Mouse (Mus musculus): ENCODE results near the gene Slc25a39. TPM values are rescaled to one million over a fixed set of nuclear protein-coding genes. Genes with fewer than 3 reads are reported as not detected.

Gene Slc25a39
- polyA plus RNA-seq, 1 experiment = 407 TPM

DNA sequence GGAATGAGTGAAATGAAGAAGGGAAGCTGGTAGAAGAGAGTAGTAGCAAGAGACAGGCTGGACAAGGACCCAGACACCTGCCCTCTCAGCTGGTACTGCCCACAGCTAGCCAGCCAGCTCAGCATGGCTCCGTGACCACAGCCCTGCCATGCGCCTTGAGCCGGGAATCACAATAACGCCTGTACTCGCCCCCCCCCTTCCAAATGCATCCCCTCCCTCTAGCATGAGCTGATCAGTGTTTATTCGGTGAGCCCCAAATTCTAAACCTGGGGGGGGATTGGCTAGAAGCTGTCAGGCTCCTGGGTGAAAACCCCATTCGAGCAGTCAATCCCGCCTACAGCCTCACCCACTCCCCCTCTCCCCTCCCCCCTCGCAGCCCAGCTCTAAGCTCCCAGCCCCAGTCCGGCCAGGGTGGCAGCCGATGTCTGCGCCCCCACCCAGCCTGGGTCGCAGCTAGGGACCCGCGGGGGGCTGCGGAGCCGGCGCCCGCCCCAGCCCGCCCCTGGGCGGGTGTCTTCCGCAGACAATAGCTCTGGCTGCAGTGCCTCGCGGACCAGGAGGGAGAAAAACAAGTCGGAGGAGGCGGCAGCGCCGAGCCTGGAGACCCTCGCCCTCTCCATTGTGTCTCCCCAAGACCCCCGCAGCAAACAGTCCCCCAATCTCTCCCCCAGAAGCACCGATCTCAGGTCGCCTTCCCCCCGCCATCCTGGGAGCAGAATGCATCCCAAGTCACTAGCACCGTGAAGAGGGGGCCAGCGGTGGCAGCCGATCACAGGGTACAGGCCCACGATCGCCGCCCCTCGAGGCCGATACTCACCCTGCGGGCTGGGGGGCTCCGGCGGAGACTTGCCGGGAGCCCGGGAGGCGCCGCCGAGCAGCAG is 39.1 kb upstream of the Slc25a39 start:
- H3K27ac ChIP-seq (ENCODE audit: insufficient read depth, low read length) = no peak overlapping the region
- H3K36me3 ChIP-seq (ENCODE audit: control insufficient read depth, insufficient read depth, low read length) = no peaks in the 10 kb centered on the region
- H3K4me3 ChIP-seq (ENCODE audit: extremely low read depth, insufficient read depth, insufficient read length) = peak overlapping the region; percentile 54
- H3K27me3 ChIP-seq (ENCODE audit: control insufficient read depth, insufficient read depth, low read length) = peaks cover 19% of the 10 kb centered on the region
- no peak for DNase-seq (ENCODE audit: low read depth in 1 of 2, low spot score in 2 of 2)
- TF ChIP-seq CTCF (IDR thresholded peaks at IDR 0.05; ENCODE audit: extremely low read depth, insufficient read depth, insufficient read length, insufficient replicate concordance) (no peak), POLR2A (IDR thresholded peaks at IDR 0.05; ENCODE audit: low read depth, low read length) (no peak)
- H3K4me1 ChIP-seq (ENCODE audit: control insufficient read depth, insufficient read depth, insufficient read length) = peaks cover 6% of the 10 kb centered on the region; the same call in 1 of the 2 replicates
- 3% methylated on average over 45 of the region's 49 CpGs for WGBS

DNA sequence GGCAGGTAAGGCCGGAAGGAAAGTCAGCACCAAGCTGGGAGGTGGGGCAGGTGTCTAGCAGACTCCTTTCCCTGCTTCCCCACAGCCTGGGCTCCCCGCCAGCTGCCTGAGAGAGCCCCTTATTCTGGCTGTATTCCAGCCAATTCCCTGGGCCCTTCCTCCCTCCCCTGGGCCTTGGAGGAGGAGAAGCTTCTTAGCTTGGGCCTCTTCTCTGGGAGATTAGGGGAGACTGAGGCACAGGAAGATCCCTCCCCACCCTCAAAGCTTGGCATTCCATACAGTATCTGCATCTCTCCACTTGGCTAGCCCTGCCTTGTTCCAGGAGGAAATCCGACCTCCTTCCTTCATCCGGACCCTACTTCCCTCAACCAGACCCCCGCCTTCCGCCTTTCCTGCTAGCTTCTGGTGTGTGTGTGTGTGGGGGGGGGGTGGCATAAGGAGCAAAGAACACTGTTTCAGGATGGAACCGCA is 38.2 kb upstream of the Slc25a39 start:
- Histone ChIP-seq H3K36me3 (ENCODE audit: control insufficient read depth, insufficient read depth, low read length) (no peaks in the 10 kb centered on the region), H3K4me3 (ENCODE audit: extremely low read depth, insufficient read depth, insufficient read length) (no peak overlapping the region), H3K4me1 (ENCODE audit: control insufficient read depth, insufficient read depth, insufficient read length) (peaks cover 6% of the 10 kb centered on the region; the same call in 1 of the 2 replicates), H3K27ac (ENCODE audit: insufficient read depth, low read length) (no peak overlapping the region), H3K27me3 (ENCODE audit: control insufficient read depth, insufficient read depth, low read length) (peaks cover 19% of the 10 kb centered on the region)
- 61% methylated on average over 7 of the region's 7 CpGs for WGBS
- no peak for TF ChIP-seq POLR2A (IDR thresholded peaks at IDR 0.05; ENCODE audit: low read depth, low read length)
- TF ChIP-seq CTCF (IDR thresholded peaks at IDR 0.05; ENCODE audit: extremely low read depth, insufficient read depth, insufficient read length, insufficient replicate concordance) = no peak
- no peak for DNase-seq (ENCODE audit: low read depth in 1 of 2, low spot score in 2 of 2)

DNA sequence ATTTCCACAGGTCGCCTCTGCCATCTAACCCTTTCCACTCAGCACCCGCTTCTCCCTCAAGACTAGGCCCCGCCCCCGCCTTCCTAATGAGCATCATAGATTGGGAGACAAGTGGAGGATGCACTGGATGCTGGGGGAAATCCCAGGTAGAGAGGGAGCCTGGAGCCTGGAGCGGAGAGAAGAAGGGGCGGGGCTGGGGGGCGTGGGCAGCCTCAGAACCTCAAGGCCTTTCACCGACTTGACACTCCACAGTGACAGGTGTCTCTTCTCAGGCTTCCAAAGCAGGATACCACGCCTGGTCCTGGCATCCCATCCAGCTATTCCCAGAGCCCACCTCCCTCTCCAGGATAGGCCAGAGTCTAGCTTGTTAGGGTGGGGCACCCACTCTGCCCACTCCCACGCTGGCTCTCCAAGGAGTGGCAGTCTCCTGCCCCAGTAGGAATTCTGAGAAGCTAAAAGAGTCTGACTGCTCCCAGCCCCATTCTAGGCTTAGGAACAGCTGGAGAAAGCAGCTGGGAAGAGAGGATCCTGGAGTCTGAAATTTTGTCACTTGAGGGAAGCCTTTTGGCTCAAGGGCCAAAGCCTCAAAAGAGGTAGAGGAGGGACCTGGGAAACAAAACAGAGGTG is 37.6 kb upstream of the Slc25a39 start:
- peaks cover 19% of the 10 kb centered on the region for H3K27me3 ChIP-seq (ENCODE audit: control insufficient read depth, insufficient read depth, low read length)
- WGBS = 79% methylated on average over 10 of the region's 10 CpGs
- no peaks in the 10 kb centered on the region for H3K36me3 ChIP-seq (ENCODE audit: control insufficient read depth, insufficient read depth, low read length)
- H3K4me3 ChIP-seq (ENCODE audit: extremely low read depth, insufficient read depth, insufficient read length) = no peak overlapping the region
- peaks cover 6% of the 10 kb centered on the region; the same call in 1 of the 2 replicates for H3K4me1 ChIP-seq (ENCODE audit: control insufficient read depth, insufficient read depth, insufficient read length)
- TF ChIP-seq CTCF (IDR thresholded peaks at IDR 0.05; ENCODE audit: extremely low read depth, insufficient read depth, insufficient read length, insufficient replicate concordance) (no peak), POLR2A (IDR thresholded peaks at IDR 0.05; ENCODE audit: low read depth, low read length) (no peak)
- H3K27ac ChIP-seq (ENCODE audit: insufficient read depth, low read length) = no peak overlapping the region
- no peak for DNase-seq (ENCODE audit: low read depth in 1 of 2, low spot score in 2 of 2)

- H3K4me3 ChIP-seq (ENCODE audit: extremely low read depth, insufficient read depth, insufficient read length) = no peak overlapping the region
- TF ChIP-seq CTCF (IDR thresholded peaks at IDR 0.05; ENCODE audit: extremely low read depth, insufficient read depth, insufficient read length, insufficient replicate concordance) (no peak), POLR2A (IDR thresholded peaks at IDR 0.05; ENCODE audit: low read depth, low read length) (no peak)
- peaks cover 6% of the 10 kb centered on the region; the same call in 1 of the 2 replicates for H3K4me1 ChIP-seq (ENCODE audit: control insufficient read depth, insufficient read depth, insufficient read length)
- H3K27ac ChIP-seq (ENCODE audit: insufficient read depth, low read length) = no peak overlapping the region
- 79% methylated on average over 6 of the region's 6 CpGs for WGBS
- H3K36me3 ChIP-seq (ENCODE audit: control insufficient read depth, insufficient read depth, low read length) = no peaks in the 10 kb centered on the region
- H3K27me3 ChIP-seq (ENCODE audit: control insufficient read depth, insufficient read depth, low read length) = peaks cover 19% of the 10 kb centered on the region
- no peak for DNase-seq (ENCODE audit: low read depth in 1 of 2, low spot score in 2 of 2)
Measured at GRCm38 (mm10) chr11:102444781-102445180, 37.0 kb upstream of the Slc25a39 start.

GRCm38 (mm10) chr11:102444321-102444720 is 36.6 kb upstream of the Slc25a39 start:
- no peak for DNase-seq (ENCODE audit: low read depth in 1 of 2, low spot score in 2 of 2)
- TF ChIP-seq POLR2A (IDR thresholded peaks at IDR 0.05; ENCODE audit: low read depth, low read length) (no peak), CTCF (IDR thresholded peaks at IDR 0.05; ENCODE audit: extremely low read depth, insufficient read depth, insufficient read length, insufficient replicate concordance) (no peak)

GRCm38 (mm10) chr11:102443740-102444139 is 36.0 kb upstream of the Slc25a39 start:
- WGBS = 81% methylated on average over 12 of the region's 12 CpGs
- no peaks in the 10 kb centered on the region for H3K36me3 ChIP-seq (ENCODE audit: control insufficient read depth, insufficient read depth, low read length)
- TF ChIP-seq CTCF (IDR thresholded peaks at IDR 0.05; ENCODE audit: extremely low read depth, insufficient read depth, insufficient read length, insufficient replicate concordance) (no peak), POLR2A (IDR thresholded peaks at IDR 0.05; ENCODE audit: low read depth, low read length) (no peak)

More at GRCm38 (mm10) chr11:102444321-102444720, 36.6 kb upstream of the Slc25a39 start:
- H3K36me3 ChIP-seq (ENCODE audit: control insufficient read depth, insufficient read depth, low read length) = no peaks in the 10 kb centered on the region
- 82% methylated on average over 3 of the region's 3 CpGs for WGBS
- no peak overlapping the region for H3K4me3 ChIP-seq (ENCODE audit: extremely low read depth, insufficient read depth, insufficient read length)
- peaks cover 6% of the 10 kb centered on the region; the same call in 1 of the 2 replicates for H3K4me1 ChIP-seq (ENCODE audit: control insufficient read depth, insufficient read depth, insufficient read length)
- H3K27ac ChIP-seq (ENCODE audit: insufficient read depth, low read length) = no peak overlapping the region
- H3K27me3 ChIP-seq (ENCODE audit: control insufficient read depth, insufficient read depth, low read length) = peaks cover 19% of the 10 kb centered on the region

More at GRCm38 (mm10) chr11:102443740-102444139, 36.0 kb upstream of the Slc25a39 start:
- Histone ChIP-seq H3K4me3 (ENCODE audit: extremely low read depth, insufficient read depth, insufficient read length) (no peak overlapping the region), H3K27me3 (ENCODE audit: control insufficient read depth, insufficient read depth, low read length) (peaks cover 16% of the 10 kb centered on the region), H3K4me1 (ENCODE audit: control insufficient read depth, insufficient read depth, insufficient read length) (peaks cover 6% of the 10 kb centered on the region; the same call in 1 of the 2 replicates), H3K27ac (ENCODE audit: insufficient read depth, low read length) (no peak overlapping the region)
- no peak for DNase-seq (ENCODE audit: low read depth in 1 of 2, low spot score in 2 of 2)
